8 mouse cellular contexts compared by ENCODE assay signal in genomic region chr6:91104765-91105399, GRCm38 (mm10). TPM values are rescaled to one million over a fixed set of nuclear protein-coding genes. Genes with fewer than 3 reads are reported as not detected.
DNase-seq lines count a peak whose midpoint lies in the region; ATAC-seq lines count a peak whose summit lies in the region.

No protein-coding gene starts in this region.

- no peaks in the 10 kb centered on the region for H3K27me3 ChIP-seq in embryonic facial prominence, embryonic 14.5 days (replicated peaks; ENCODE audit: control insufficient read depth, insufficient read depth, low read length)
- H3K27me3 ChIP-seq in stomach, embryonic 14.5 days (ENCODE audit: control insufficient read depth, insufficient read depth, low read length), result no peaks in the 10 kb centered on the region

- no peak overlapping the region for H3K4me2 ChIP-seq in embryonic facial prominence, embryonic 14.5 days (ENCODE audit: low read depth, low read length)
- no peak overlapping the region for H3K4me2 ChIP-seq in stomach, embryonic 14.5 days (replicated peaks; ENCODE audit: low read depth, low read length)

- H3K4me1 ChIP-seq in embryonic facial prominence, embryonic 14.5 days (ENCODE audit: control insufficient read depth, insufficient read depth, low read length), result 0 out of 2 replicates have a peak, but pooled peaks cover 3% of the 10 kb centered on the region
- peaks cover 6% of the 10 kb centered on the region; the same call in 1 of the 2 replicates for H3K4me1 ChIP-seq in stomach, embryonic 14.5 days (ENCODE audit: control insufficient read depth, insufficient read depth, low read length)

- no peaks in the 10 kb centered on the region for H3K36me3 ChIP-seq in embryonic facial prominence, embryonic 14.5 days (ENCODE audit: control insufficient read depth, insufficient read depth, low read length)
- no peaks in the 10 kb centered on the region for H3K36me3 ChIP-seq in stomach, embryonic 14.5 days (ENCODE audit: control insufficient read depth, insufficient read depth, low read length)

- ATAC-seq in embryonic facial prominence, embryonic 14.5 days (ENCODE audit: low read depth), result peak; percentile 68
- peak; percentile 69 for ATAC-seq in stomach, embryonic 14.5 days (ENCODE audit: insufficient number of reproducible peaks, insufficient read depth, low FRiP score, low read depth)

- no peak overlapping the region for H3K9ac ChIP-seq in embryonic facial prominence, embryonic 14.5 days (ENCODE audit: low read depth, low read length)
- no peak overlapping the region for H3K9ac ChIP-seq in stomach, embryonic 14.5 days (replicated peaks; ENCODE audit: low read depth, low read length)

- no peak overlapping the region for H3K4me3 ChIP-seq in embryonic facial prominence, embryonic 14.5 days (ENCODE audit: low read depth, low read length)
- H3K4me3 ChIP-seq in stomach, embryonic 14.5 days (ENCODE audit: low read depth, low read length), result no peak overlapping the region

- H3K27ac ChIP-seq in embryonic facial prominence, embryonic 14.5 days (replicated peaks; ENCODE audit: low read depth, low read length), result no peak overlapping the region
- H3K27ac ChIP-seq in stomach, embryonic 14.5 days (ENCODE audit: low read length), result no peak overlapping the region

- WGBS in embryonic facial prominence, embryonic 14.5 days, result 44% methylated on average over 3 of the region's 3 CpGs
- 41% methylated on average over 3 of the region's 3 CpGs for WGBS in stomach, embryonic 14.5 days

- peak; percentile 6 for DNase-seq in right cerebral cortex, postnatal 4 days
- DNase-seq in right cerebral cortex, postnatal 14 days, result no peak
- DNase-seq in embryonic facial prominence, embryonic 14.5 days (ENCODE audit: low spot score), result peak; percentile 83
- peak; percentile 75 to 85 for DNase-seq in kidney, postnatal 4 days
- no peak for DNase-seq in adrenal gland, adult 8-10 months
- no peak for DNase-seq in urinary bladder, postnatal 25 days (ENCODE audit: low spot score)
- DNase-seq in layer of hippocampus, postnatal 25 days (ENCODE audit: extremely low spot score in 1 of 2, low spot score in 1 of 2), result no peak

- no peaks in the 10 kb centered on the region for H3K9me3 ChIP-seq in embryonic facial prominence, embryonic 14.5 days (ENCODE audit: control insufficient read depth, low read length)
- no peaks in the 10 kb centered on the region for H3K9me3 ChIP-seq in stomach, embryonic 14.5 days (ENCODE audit: control insufficient read depth, low read depth, low read length)

RNA-seq across cellular contexts. Expression of gene Nup210, which starts 11.7 kb away (rescaled TPM):
- polyA plus RNA-seq in embryonic facial prominence, embryonic 14.5 days (2014; fragmentation: Nextera tagmentation; extraction: Ambion mirVana), result 13.1 and 16.2 TPM in 2 replicates
- polyA plus RNA-seq in stomach, embryonic 14.5 days (2014; fragmentation: Nextera tagmentation; extraction: Ambion mirVana), result 11.6 and 13.1 TPM in 2 replicates
- 10 to 100 TPM in 2 of 4 experiments, 1 to 10 TPM in 2; 3.5 to 14.2 (median 9.0) TPM for total RNA-seq in adrenal gland, adult 8-10 months (2022)
- 10 to 100 TPM; 17.8 to 23.4 TPM for total RNA-seq in layer of hippocampus, postnatal 25 days (2021)

RNA-seq across cellular contexts. Expression of gene Hdac11, which starts 51.6 kb away (rescaled TPM):
- 15.4 and 15.7 TPM in 2 replicates for polyA plus RNA-seq in embryonic facial prominence, embryonic 14.5 days (2014; fragmentation: Nextera tagmentation; extraction: Ambion mirVana)
- polyA plus RNA-seq in stomach, embryonic 14.5 days (2014; fragmentation: Nextera tagmentation; extraction: Ambion mirVana), result 9.5 and 10.2 TPM in 2 replicates
- 10 to 100 TPM in 3 of 4 experiments, 1 to 10 TPM in 1; 9.8 to 26.5 (median 20.6) TPM for total RNA-seq in adrenal gland, adult 8-10 months (2022)
- total RNA-seq in layer of hippocampus, postnatal 25 days (2021), result 100 to 1,000 TPM; 135 to 150 TPM

Comparison
In these comparisons a context has a peak if more than half of its experiments do, and no peak if none do; other contexts are left out.
1. DNase-seq: peak in right cerebral cortex, postnatal 4 days (single experiment), embryonic facial prominence, embryonic 14.5 days (single experiment) and kidney, postnatal 4 days (2 of 2); none in right cerebral cortex, postnatal 14 days (single experiment), adrenal gland, adult 8-10 months (single experiment), urinary bladder, postnatal 25 days (single experiment) and layer of hippocampus, postnatal 25 days (0 of 2).
2. RNA of gene Hdac11, which starts 51.6 kb away (total RNA-seq): 135 to 150 TPM in layer of hippocampus, postnatal 25 days; 9.8 to 26.5 TPM in adrenal gland, adult 8-10 months; every median in the first group is over 4 times any median in the second.